Mouse (Mus musculus) liver, embryonic 18 days (tissue): ENCODE results near the gene Fosl1. TPM values are rescaled to one million over a fixed set of nuclear protein-coding genes. Genes with fewer than 3 reads are reported as not detected.

Experiments used
- polyA plus RNA-seq: library from polyadenylated mRNA; depleted of rRNA; stranded (reverse); fragments of >200 nt; gene quantifications from 2 replicates; pipeline ENCODE4 v1.2.3, GENCODE M21; 2012; rRNA removed

Gene Fosl1
- not detected in 2 replicates for polyA plus RNA-seq

DNA sequence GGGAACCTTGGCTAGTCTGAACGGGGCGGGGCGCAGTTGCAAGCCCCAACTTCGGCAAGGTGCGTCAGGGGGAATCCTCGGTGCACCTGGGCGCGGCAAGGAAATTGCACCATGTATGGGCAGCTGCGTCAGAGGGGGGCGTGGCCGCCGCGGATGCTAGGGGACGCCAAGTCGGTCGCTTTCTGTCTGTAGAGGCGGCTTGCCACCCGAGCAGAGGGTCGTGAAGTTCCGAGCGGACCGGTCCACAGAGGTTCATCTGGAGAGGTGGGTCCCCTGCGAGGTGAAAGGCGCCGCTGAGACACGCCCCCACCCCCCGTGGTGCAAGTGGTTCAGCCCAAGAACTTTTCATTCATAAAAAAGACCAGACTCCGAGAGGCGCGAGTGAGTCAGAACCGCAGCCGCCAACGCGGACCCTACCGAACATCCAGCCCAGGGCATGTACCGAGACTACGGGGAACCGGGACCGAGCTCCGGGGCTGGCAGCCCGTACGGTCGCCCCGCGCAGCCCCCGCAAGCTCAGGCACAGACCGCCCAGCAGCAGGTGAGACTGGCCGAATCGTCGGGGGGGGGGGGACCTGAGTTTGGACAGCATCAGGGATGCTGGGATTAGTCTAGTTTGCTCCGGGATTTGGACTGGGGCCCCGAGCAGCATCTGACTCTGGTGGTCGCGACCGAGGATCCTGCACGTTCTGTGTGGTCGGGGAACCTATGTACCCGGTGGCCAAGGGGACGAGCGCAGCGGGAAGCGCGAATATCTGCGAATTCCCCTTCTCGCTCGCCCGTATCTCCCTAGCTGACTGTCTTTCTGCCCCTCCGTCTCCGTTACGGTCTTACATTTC is at the start of gene Fosl1:
Fosl1 (plus strand) TSS at position 33 of the 839 bp plus-strand sequence.

GRCm38 (mm10) chr19:5402293-5402692 is 45.1 kb upstream of the Fosl1 start, which contains the start of gene Tsga10ip:
Tsga10ip (minus strand) TSS chr19:5402526.

GRCm38 (mm10) chr19:5424782-5425741 is 22.3 kb upstream of the Fosl1 start, which contains the start of the genes Drap1 and AI837181:
Drap1 (minus strand) TSS chr19:5424979.
AI837181 (plus strand) TSS chr19:5425144.

DNA sequence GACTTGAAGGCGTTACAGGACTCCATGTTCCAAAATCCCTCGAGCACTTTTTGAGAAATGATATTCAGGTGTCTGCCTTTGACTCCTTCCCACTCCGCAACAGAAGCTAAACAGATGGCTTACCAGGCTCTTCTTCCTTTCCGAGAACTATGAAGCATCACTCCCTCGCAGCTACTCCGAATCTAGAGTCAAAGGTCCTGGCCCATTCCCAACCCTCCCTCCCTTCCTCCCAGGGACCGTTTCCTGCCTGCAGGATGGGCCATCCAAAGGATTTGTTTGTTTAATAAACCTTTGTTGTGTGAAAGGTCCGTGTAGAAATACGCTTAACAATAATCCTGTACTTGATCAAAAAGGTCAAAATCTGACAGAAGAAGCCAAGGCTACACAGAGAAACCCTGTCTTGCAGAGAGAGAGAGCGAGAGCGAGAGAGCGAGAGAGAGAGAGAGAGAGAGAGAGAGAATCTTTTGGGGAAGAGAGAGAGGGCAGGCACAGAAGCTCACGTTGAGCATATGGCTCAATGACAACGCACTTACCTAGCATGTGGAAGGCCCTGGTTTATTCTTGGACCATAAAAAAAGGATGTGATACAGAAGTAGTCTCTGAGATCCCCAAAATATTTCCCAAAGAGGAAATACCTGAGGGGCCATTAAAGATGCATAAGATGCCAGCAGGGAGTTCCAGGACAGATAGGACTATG is 10.5 kb downstream of the Fosl1 start, which contains the start of gene Ccdc85b:
Ccdc85b (minus strand) TSS at position 149 of the 697 bp plus-strand sequence.

GRCm38 (mm10) chr19:5460465-5460911 is 13.1 kb downstream of the Fosl1 start, which contains the start of gene Fibp:
Fibp (plus strand) TSS chr19:5460615.

GRCm38 (mm10) chr19:5468374-5468773 is 21.0 kb downstream of the Fosl1 start, which contains the start of gene Ctsw:
Ctsw (minus strand) TSS chr19:5468507.

DNA sequence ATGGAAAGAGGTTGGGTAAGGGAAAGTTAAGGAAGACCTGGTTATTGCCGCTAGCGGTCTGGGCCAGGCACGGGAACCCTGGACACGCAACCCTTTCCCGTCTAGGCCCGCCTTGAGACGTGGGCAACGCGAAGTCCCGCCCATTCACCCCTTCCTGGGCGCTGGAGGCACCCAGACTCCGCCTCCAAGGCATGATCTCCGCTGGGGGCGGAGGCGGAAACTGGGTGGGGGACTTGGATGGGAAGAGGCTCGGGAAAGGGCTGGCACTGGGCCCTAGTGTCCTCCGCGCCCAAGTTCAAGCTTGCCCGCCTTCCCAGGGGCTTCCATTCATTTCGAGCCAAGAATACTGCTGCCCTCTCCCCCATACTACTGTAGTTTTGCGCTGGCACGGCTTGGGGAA is 26.4 kb downstream of the Fosl1 start, which contains the start of gene Efemp2:
Efemp2 (plus strand) TSS at position 235 of the 400 bp plus-strand sequence.

GRCm38 (mm10) chr19:5487768-5488550 is 40.6 kb downstream of the Fosl1 start, which contains the start of gene Mus81:
Mus81 (minus strand) TSS chr19:5488402.

DNA sequence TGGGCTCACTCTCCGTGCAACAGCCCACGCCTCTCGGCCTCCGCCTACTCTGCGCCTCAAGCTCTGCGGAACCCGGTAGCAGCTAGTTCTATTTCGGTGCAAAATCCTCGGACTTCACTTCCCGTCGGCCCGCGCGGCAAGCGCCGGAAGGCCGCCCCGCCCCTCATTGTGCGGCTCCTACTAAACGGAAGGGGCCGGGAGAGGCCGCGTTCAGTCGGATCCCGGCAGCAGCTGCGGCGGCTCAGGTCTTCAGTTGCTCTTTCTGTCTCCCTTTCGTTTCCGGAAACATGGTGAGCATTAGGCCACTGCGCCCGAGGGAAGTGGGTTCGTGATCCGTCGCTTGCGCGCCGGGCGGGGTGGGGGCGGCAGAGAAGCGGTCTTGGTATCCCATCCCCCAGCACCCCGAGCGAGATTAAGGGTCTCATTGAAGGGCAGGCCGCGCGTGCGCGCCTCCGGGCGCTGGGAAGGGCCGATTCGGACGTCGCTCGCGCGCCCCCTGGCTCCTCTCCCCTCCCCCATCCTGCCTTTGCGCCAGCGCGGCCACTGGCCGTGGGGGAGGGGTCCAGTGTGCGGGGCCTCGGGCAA is 43.1 kb downstream of the Fosl1 start, which contains the start of gene Cfl1:
Cfl1 (plus strand) TSS at position 143 of the 585 bp plus-strand sequence.

DNA sequence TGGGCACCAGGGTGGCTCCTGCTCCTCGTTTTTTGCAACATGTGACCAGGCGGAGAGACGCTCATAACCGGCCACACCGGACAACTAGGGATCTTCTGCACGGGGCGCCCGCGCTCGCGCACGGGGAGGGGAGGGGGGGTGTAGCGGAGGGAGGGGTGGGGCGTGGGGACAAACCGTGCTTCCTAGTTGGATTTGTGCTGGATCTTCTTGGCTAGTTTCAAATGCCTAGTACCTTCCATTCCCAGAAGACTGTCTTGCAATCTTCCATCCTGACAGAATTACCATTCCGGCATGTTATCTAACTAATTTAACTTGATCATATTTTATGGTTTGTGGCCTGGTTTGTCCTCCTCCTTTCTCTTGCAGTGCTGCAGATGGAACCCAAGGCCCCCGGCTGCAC is 56.3 kb downstream of the Fosl1 start, which contains the start of gene 1700020D05Rik:
1700020D05Rik (minus strand) TSS at position 101 of the 400 bp plus-strand sequence.

Other genes with a start within 250 kb of the Fosl1 start
- gene Pacs1, start 174.4 kb upstream of the Fosl1 start, polyA plus RNA-seq, result 4.7 and 5.9 TPM in 2 replicates
- 39.5 and 46.2 TPM in 2 replicates for gene Sf3b2, start 152.1 kb upstream of the Fosl1 start, polyA plus RNA-seq
- gene Gal3st3, start 149.2 kb upstream of the Fosl1 start, polyA plus RNA-seq, result not detected in 2 replicates
- not detected in 2 replicates for gene Catsper1, start 111.8 kb upstream of the Fosl1 start, polyA plus RNA-seq
- gene Cst6, start 98.0 kb upstream of the Fosl1 start, polyA plus RNA-seq, result 0.26 and 0.34 TPM in 2 replicates
- 14.5 and 15.1 TPM in 2 replicates for gene Eif1ad, start 80.8 kb upstream of the Fosl1 start, polyA plus RNA-seq
- 88.4 and 89.0 TPM in 2 replicates for gene Banf1, start 80.4 kb upstream of the Fosl1 start, polyA plus RNA-seq
- 17.2 and 21.0 TPM in 2 replicates for gene Sart1, start 58.8 kb upstream of the Fosl1 start, polyA plus RNA-seq
- gene Tsga10ip, start 45.0 kb upstream of the Fosl1 start, polyA plus RNA-seq, result 0.08 and 0.10 TPM in 2 replicates
- gene Drap1, start 22.6 kb upstream of the Fosl1 start, polyA plus RNA-seq, result 58.1 and 59.6 TPM in 2 replicates
- gene AI837181, start 22.4 kb upstream of the Fosl1 start, polyA plus RNA-seq, result 18.6 TPM in 2 replicates
- gene Ccdc85b, start 10.3 kb downstream of the Fosl1 start, polyA plus RNA-seq, result 1.1 and 1.2 TPM in 2 replicates
- 28.7 and 31.9 TPM in 2 replicates for gene Fibp, start 13.1 kb downstream of the Fosl1 start, polyA plus RNA-seq
- 0.58 and 0.87 TPM in 2 replicates for gene Ctsw, start 21.0 kb downstream of the Fosl1 start, polyA plus RNA-seq
- 10.1 and 10.4 TPM in 2 replicates for gene Efemp2, start 26.4 kb downstream of the Fosl1 start, polyA plus RNA-seq
- gene Mus81, start 40.9 kb downstream of the Fosl1 start, polyA plus RNA-seq, result 13.3 and 13.4 TPM in 2 replicates
- 367 and 388 TPM in 2 replicates for gene Cfl1, start 42.9 kb downstream of the Fosl1 start, polyA plus RNA-seq
- 0.47 and 0.61 TPM in 2 replicates for gene 1700020D05Rik, start 56.2 kb downstream of the Fosl1 start, polyA plus RNA-seq
- gene Snx32, start 63.0 kb downstream of the Fosl1 start, polyA plus RNA-seq, result 4.5 and 5.8 TPM in 2 replicates
- gene Ovol1, start 113.1 kb downstream of the Fosl1 start, polyA plus RNA-seq, result 0.04 and 0.05 TPM in 2 replicates
- 2.0 and 2.5 TPM in 2 replicates for gene Ap5b1, start 120.5 kb downstream of the Fosl1 start, polyA plus RNA-seq
- 55.8 and 61.9 TPM in 2 replicates for gene Rnaseh2c, start 154.3 kb downstream of the Fosl1 start, polyA plus RNA-seq
- gene Kat5, start 162.7 kb downstream of the Fosl1 start, polyA plus RNA-seq, result 23.7 and 30.7 TPM in 2 replicates
- 16.8 and 17.9 TPM in 2 replicates for gene Rela, start 189.9 kb downstream of the Fosl1 start, polyA plus RNA-seq
- 21.9 and 28.0 TPM in 2 replicates for gene Sipa1, start 216.2 kb downstream of the Fosl1 start, polyA plus RNA-seq
- gene Map3k11, start 241.2 kb downstream of the Fosl1 start, polyA plus RNA-seq, result 14.1 and 14.8 TPM in 2 replicates
- gene Pcnx3, start 241.4 kb downstream of the Fosl1 start, polyA plus RNA-seq, result 12.6 and 16.7 TPM in 2 replicates